Mouse (Mus musculus) cortical plate, adult 2 months (tissue): ENCODE results near the gene Hspa2.

Source experiments
- CTCF ChIP-seq: fragments of 200-500 bp; IDR thresholded peaks from 2 replicates; pipeline ENCODE4 v1.5.1; 2011; ENCODE audit warnings: mild to moderate bottlenecking, control low read depth, low read length; ENCODE audit not compliant: insufficient read depth; ENCODE audit errors: extremely low read depth
- POLR2A ChIP-seq: fragments of 200-500 bp; IDR thresholded peaks from 2 replicates; pipeline ENCODE4 v1.6.1; 2011; ENCODE audit warnings: mild to moderate bottlenecking, low read length, control low read depth; ENCODE audit not compliant: insufficient read depth; ENCODE audit errors: extremely low read depth

DNA sequence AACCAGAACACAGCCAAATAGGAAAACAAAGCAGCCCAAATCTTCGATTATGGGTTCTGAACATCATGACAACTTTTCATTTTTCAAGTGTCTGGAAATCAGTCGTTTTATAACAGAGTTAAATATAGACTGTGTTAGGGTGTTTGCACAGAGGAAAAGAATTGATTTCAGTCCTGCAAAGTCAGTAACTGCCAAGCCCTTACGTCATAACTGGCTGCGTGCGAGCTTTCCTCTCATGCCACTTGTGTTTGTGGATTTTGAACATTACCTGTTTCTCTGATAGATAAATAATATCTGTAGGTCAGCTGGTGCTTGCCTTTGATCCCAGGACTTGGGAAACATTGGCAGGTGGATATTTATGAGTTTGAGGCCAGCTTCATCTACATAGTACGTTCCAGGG, 27.5 kb downstream of the Hspa2 start:
- TF ChIP-seq CTCF (no peak), POLR2A (no peak)
